Mouse (Mus musculus) small intestine, adult 10 weeks (tissue): ENCODE data around the gene Zfp758. TPM values are rescaled to one million over a fixed set of nuclear protein-coding genes. Genes with fewer than 3 reads are reported as not detected.

Experiments
- polyA plus RNA-seq: library from polyadenylated mRNA; stranded (reverse); fragments of 350-450 nt; fragmentation: Illumina TruSeq; extraction: RNeasy Lipid Tissue Mini Kit (QIAGEN cat#74804); gene quantifications from one replicate; pipeline ENCODE4 v1.2.3, GENCODE M21; 2014; ENCODE audit warnings: low replicate concordance

Gene Zfp758
- polyA plus RNA-seq = 87.2 TPM

GRCm38 (mm10) chr17:22361101-22361781 is at the start of gene Zfp758, which contains the start of gene Zfp944:
TSS of gene Zfp758 (plus strand) at chr17:22361453.
TSS of gene Zfp944 (minus strand) at chr17:22361400.

GRCm38 (mm10) chr17:22314730-22315226 is 46.5 kb upstream of the Zfp758 start, which contains the start of gene CT030661.1:
TSS of gene CT030661.1 (minus strand) at chr17:22314837.

DNA sequence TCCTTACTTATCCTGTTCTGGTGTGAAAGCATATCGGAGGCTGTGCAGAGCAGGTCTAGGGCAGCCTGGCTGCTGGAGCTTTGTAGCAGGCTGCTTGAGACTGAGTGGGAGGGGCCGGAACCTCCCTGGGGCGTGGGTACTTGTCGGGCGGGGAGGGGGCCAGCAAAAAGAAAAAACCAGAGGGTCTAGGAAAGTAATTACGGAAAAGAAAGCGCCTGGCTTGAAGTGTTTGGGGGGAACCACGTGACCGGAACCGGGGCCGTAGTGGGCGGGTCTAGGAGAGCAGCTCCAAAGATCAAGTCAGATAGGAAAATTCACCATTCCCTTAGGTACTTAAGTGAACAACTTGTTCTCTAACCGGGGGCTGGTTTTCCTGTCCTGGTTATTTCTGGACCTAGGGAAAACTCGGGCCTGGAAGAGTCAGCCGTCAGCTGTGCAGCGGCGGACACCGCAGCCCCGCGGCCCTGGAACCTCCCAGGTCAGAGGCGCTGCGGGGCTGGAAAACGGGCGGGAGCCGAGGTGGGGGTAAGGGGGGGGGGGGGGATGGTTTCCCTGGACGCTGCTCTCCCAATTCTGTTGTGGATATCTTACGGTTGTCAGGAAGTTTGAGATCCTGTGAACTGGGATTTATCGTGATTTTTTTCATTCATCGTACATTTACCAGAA is 62.8 kb downstream of the Zfp758 start, which contains the start of gene Zfp946:
TSS of gene Zfp946 (plus strand) at position 271 of the 666 bp plus-strand sequence.

Other genes with a start within 250 kb of the Zfp758 start
- gene Zfp947, start 195.3 kb upstream of the Zfp758 start, polyA plus RNA-seq = 11.7 TPM
- gene Zfp994, start 135.8 kb upstream of the Zfp758 start, polyA plus RNA-seq = 34.2 TPM
- gene CT030661.1, start 46.6 kb upstream of the Zfp758 start, polyA plus RNA-seq = 118 TPM
- gene Zfp944, start 53 bp upstream of the Zfp758 start, polyA plus RNA-seq = 86.1 TPM
- gene Zfp946, start 62.8 kb downstream of the Zfp758 start, polyA plus RNA-seq = 205 TPM
- not detected for gene Vmn2r111, start 212.0 kb downstream of the Zfp758 start, polyA plus RNA-seq
- not detected for gene Vmn2r112, start 239.5 kb downstream of the Zfp758 start, polyA plus RNA-seq